ENCODE assay signal across 10 mouse cellular contexts in the genomic region with DNA sequence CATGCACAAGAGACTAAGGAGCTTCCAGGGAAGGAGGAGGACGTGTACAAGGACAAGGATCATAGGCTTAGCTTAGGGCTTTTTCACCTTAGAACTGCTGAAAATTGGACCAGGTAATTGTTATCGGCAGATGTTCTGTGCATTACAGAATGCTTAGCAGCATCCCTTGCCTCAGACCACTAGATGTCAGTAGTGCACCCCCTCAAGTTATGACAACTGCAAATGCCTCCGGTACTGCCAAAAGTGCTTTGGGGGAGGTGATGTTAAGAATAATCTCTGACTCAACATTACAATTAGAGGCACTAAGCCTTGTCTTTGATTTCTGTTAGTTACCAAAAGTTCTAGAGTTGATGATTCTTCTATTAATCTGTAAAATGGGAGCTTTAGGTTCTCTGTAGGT. TPM values are rescaled to one million over a fixed set of nuclear protein-coding genes. Genes with fewer than 3 reads are reported as not detected.
DNase-seq lines count a peak whose midpoint lies in the region; ATAC-seq and TF ChIP-seq lines count a peak whose summit lies in the region.
"Had no signal": no experiment of that assay in that cellular context is flagged by ENCODE, and none has a peak within 500 bp of the region (broad histone marks: within the 10 kb centered on the region; RNA-seq: fewer than 3 reads in every experiment).

No protein-coding gene starts in this region.

- DNase-seq in forebrain, postnatal 0 days, result peak; percentile 52
- no peak for DNase-seq in forebrain, embryonic 10.5 days (ENCODE audit: extremely low spot score, low spot score)
- DNase-seq in lung, postnatal 10 days, result peak; percentile 1
- no peak for DNase-seq in lung, postnatal 25 days (ENCODE audit: low spot score)
- peak; percentile 31 for DNase-seq in cerebellum, adult 9-11 months
- peak; percentile 1 to 6 for DNase-seq in left cerebral cortex, adult 8-10 months (ENCODE audit: low spot score in 2 of 2)
- no peak for DNase-seq in c-Kit-positive CD71-positive TER-119-positive erythroid progenitor cells, embryonic 14.5 days (ENCODE audit: low spot score)

- no peaks in the 10 kb centered on the region for H3K9me3 ChIP-seq in forebrain, postnatal 0 days (ENCODE audit: low read length)
- H3K9me3 ChIP-seq in forebrain, embryonic 10.5 days, result no peaks in the 10 kb centered on the region
- H3K9me3 ChIP-seq: G1E; lung, embryonic 15.5 days had no signal

- no peaks in the 10 kb centered on the region for H3K27me3 ChIP-seq in forebrain, postnatal 0 days (ENCODE audit: insufficient read depth, low read length)
- H3K27me3 ChIP-seq in forebrain, embryonic 10.5 days (ENCODE audit: poor library complexity, severe bottlenecking), result no peaks in the 10 kb centered on the region
- H3K27me3 ChIP-seq: lung, embryonic 15.5 days had no signal

- H3K9ac ChIP-seq in forebrain, postnatal 0 days, result no peak overlapping the region
- H3K9ac ChIP-seq: lung, embryonic 15.5 days had no signal

- no peaks in the 10 kb centered on the region for H3K36me3 ChIP-seq in forebrain, postnatal 0 days (ENCODE audit: insufficient read depth)
- H3K36me3 ChIP-seq in forebrain, embryonic 10.5 days (replicated peaks), result no peaks in the 10 kb centered on the region
- H3K36me3 ChIP-seq: G1E; lung, embryonic 15.5 days had no signal

- no peaks in the 10 kb centered on the region for H3K4me1 ChIP-seq in forebrain, postnatal 0 days (ENCODE audit: insufficient read depth)
- no peaks in the 10 kb centered on the region for H3K4me1 ChIP-seq in forebrain, embryonic 10.5 days
- H3K4me1 ChIP-seq: lung, embryonic 15.5 days had no signal

- H3K4me3 ChIP-seq in forebrain, postnatal 0 days (ENCODE audit: low read depth, low read length), result no peak overlapping the region
- no peak overlapping the region for H3K4me3 ChIP-seq in forebrain, embryonic 10.5 days
- H3K4me3 ChIP-seq: lung, embryonic 15.5 days had no signal

- WGBS in forebrain, postnatal 0 days, result 51% methylated on average over 3 of the region's 3 CpGs
- WGBS in forebrain, embryonic 10.5 days, result 57% methylated on average over 3 of the region's 3 CpGs

- H3K4me2 ChIP-seq in forebrain, postnatal 0 days (ENCODE audit: low read depth), result no peak overlapping the region
- H3K4me2 ChIP-seq: lung, embryonic 15.5 days had no signal

- ATAC-seq in forebrain, postnatal 0 days, result no peak
- ATAC-seq in erythroid progenitor cell, adult 5-6 weeks (replicated peaks; ENCODE audit: low FRiP score, poor library complexity, severe bottlenecking), result no peak

- no peak overlapping the region for H3K27ac ChIP-seq in forebrain, postnatal 0 days (ENCODE audit: low read depth, low read length)
- H3K27ac ChIP-seq in forebrain, embryonic 10.5 days, result no peak overlapping the region
- H3K27ac ChIP-seq: lung, embryonic 15.5 days had no signal

- TF ChIP-seq CTCF in forebrain, postnatal 0 days (IDR thresholded peaks at IDR 0.05; ENCODE audit: low read depth), result peak; percentile 67

RNA-seq across cellular contexts. Expression of gene Ldoc1, which starts 56.2 kb away (rescaled TPM):
- 4.6 and 5.8 TPM in 2 replicates for total RNA-seq in forebrain, postnatal 0 days (2014; rRNA removed)
- 6.7 and 9.6 TPM in 2 replicates for polyA plus RNA-seq in forebrain, postnatal 0 days (2015; fragmentation: Nextera tagmentation; extraction: Ambion mirVana)
- polyA plus RNA-seq in forebrain, embryonic 10.5 days (2016; fragmentation: Nextera tagmentation; extraction: Ambion mirVana), result 1.4 and 1.5 TPM in 2 replicates
- 1 to 10 TPM; 1.3 to 2.4 (median 1.9) TPM for total RNA-seq in left cerebral cortex, adult 8-10 months (2022)
- not detected in 2 replicates for total RNA-seq in erythroid progenitor cell, adult 5-6 weeks (2015; ENCODE audit: low replicate concordance)
- total RNA-seq in erythroid progenitor cell, adult 5-6 weeks (2017; ENCODE audit: low replicate concordance), result not detected in 2 replicates
- total RNA-seq: G1E had no signal
- polyA plus RNA-seq: G1E had no signal

Comparison
In these comparisons a context has a peak if more than half of its experiments do, and no peak if none do; other contexts are left out.
1. DNase-seq: peak in forebrain, postnatal 0 days (single experiment), lung, postnatal 10 days (single experiment), cerebellum, adult 9-11 months (single experiment) and left cerebral cortex, adult 8-10 months (2 of 2); none in forebrain, embryonic 10.5 days (single experiment), lung, postnatal 25 days (single experiment) and c-Kit-positive CD71-positive TER-119-positive erythroid progenitor cells, embryonic 14.5 days (single experiment).